Mouse (Mus musculus) intestine, embryonic 15.5 days (tissue): ENCODE measurements at regions not wholly inside any gene's neighbourhood (a gene's known extent, or its start where the extent isn't known, plus 50 kb on each side); places are given as distances from the start of the nearest gene placed in this dataset.

ENCODE experiments used
- ATAC-seq: fragments of 200-750 bp; cut with Nextera tagmentation; 2 replicates; pipeline ENCODE4 v1.8.0; 2017; ENCODE audit warnings: moderate TSS enrichment, moderate library complexity
- H3K27ac ChIP-seq: fragments of 300-500 bp; sonication (generic); 2 replicates; pipeline ENCODE4 v1.5.1; 2015; ENCODE audit warnings: mild to moderate bottlenecking, inconsistent platforms
- H3K27me3 ChIP-seq: fragments of 300-500 bp; sonication (generic); replicated peaks from 2 replicates; pipeline ENCODE4 v1.6.1; 2015; ENCODE audit warnings: inconsistent platforms
- H3K36me3 ChIP-seq: fragments of 300-500 bp; sonication (generic); 2 replicates; pipeline ENCODE4 v1.6.1; 2015; ENCODE audit warnings: inconsistent platforms
- H3K4me1 ChIP-seq: fragments of 300-500 bp; sonication (generic); replicated peaks from 2 replicates; pipeline ENCODE4 v1.6.1; 2015; ENCODE audit warnings: inconsistent platforms
- H3K4me2 ChIP-seq: fragments of 300-500 bp; sonication (generic); replicated peaks from 2 replicates; pipeline ENCODE4 v1.6.1; 2015; ENCODE audit warnings: mild to moderate bottlenecking, inconsistent platforms
- H3K4me3 ChIP-seq: fragments of 300-500 bp; sonication (generic); replicated peaks from 2 replicates; pipeline ENCODE4 v1.5.1; 2015; ENCODE audit warnings: inconsistent platforms
- H3K9ac ChIP-seq: fragments of 300-500 bp; sonication (generic); 2 replicates; pipeline ENCODE4 v1.6.1; 2015; ENCODE audit warnings: inconsistent platforms
- H3K9me3 ChIP-seq: fragments of 300-500 bp; sonication (generic); 2 replicates; pipeline ENCODE4 v1.6.1; 2016; ENCODE audit warnings: inconsistent platforms
- WGBS: fragments of 180-500 bp; shearing (Covaris S2); methylation state at CpG from one replicate; pipeline ENCODE4 v1.1.7; 2015; 5-methylcytosine and 5-hydroxymethylcytosine counted together

GRCm38 (mm10) chr13:44026321-44027255 is 242.0 kb downstream of the Cd83 start:
- no peak for ATAC-seq
- no peak overlapping the region for H3K9ac ChIP-seq

GRCm38 (mm10) chr13:44028081-44028480 is 243.5 kb downstream of the Cd83 start:
- no peaks in the 10 kb centered on the region for H3K27me3 ChIP-seq
- no peaks in the 10 kb centered on the region for H3K36me3 ChIP-seq
- H3K4me1 ChIP-seq = 0 out of 2 replicates have a peak, but pooled peaks cover 10% of the 10 kb centered on the region
- ATAC-seq = no peak
- H3K9ac ChIP-seq = no peak overlapping the region
- no peaks in the 10 kb centered on the region for H3K9me3 ChIP-seq
- no peak overlapping the region for H3K4me3 ChIP-seq
- WGBS = 94% methylated on average over 6 of the region's 6 CpGs
- no peak overlapping the region for H3K4me2 ChIP-seq
- no peak overlapping the region for H3K27ac ChIP-seq

More at GRCm38 (mm10) chr13:44026321-44027255, 242.0 kb downstream of the Cd83 start:
- Histone ChIP-seq H3K4me3 (no peak overlapping the region), H3K9me3 (no peaks in the 10 kb centered on the region), H3K4me2 (peak overlapping the region; percentile 12), H3K4me1 (0 out of 2 replicates have a peak, but pooled peaks cover 10% of the 10 kb centered on the region), H3K27me3 (no peaks in the 10 kb centered on the region), H3K36me3 (no peaks in the 10 kb centered on the region), H3K27ac (no peak overlapping the region)
- 49% methylated on average over 26 of the region's 26 CpGs for WGBS

GRCm38 (mm10) chr13:44030590-44030989 is 246.0 kb downstream of the Cd83 start:
- ATAC-seq = 0 out of 2 replicates have a peak, but pooled peaks have one; percentile 31

GRCm38 (mm10) chr13:44037774-44038294 is 253.3 kb downstream of the Cd83 start:
- Histone ChIP-seq H3K9me3 (no peaks in the 10 kb centered on the region), H3K4me2 (no peak overlapping the region), H3K27me3 (no peaks in the 10 kb centered on the region), H3K4me1 (no peaks in the 10 kb centered on the region), H3K9ac (no peak overlapping the region), H3K27ac (no peak overlapping the region), H3K36me3 (no peaks in the 10 kb centered on the region), H3K4me3 (no peak overlapping the region)
- WGBS = 81% methylated on average over 8 of the region's 8 CpGs
- ATAC-seq = no peak

More at GRCm38 (mm10) chr13:44030590-44030989, 246.0 kb downstream of the Cd83 start:
- Histone ChIP-seq H3K9me3 (no peaks in the 10 kb centered on the region), H3K27me3 (no peaks in the 10 kb centered on the region), H3K4me3 (no peak overlapping the region), H3K27ac (no peak overlapping the region), H3K4me2 (no peak overlapping the region), H3K9ac (no peak overlapping the region), H3K4me1 (0 out of 2 replicates have a peak, but pooled peaks cover 6% of the 10 kb centered on the region), H3K36me3 (no peaks in the 10 kb centered on the region)
- WGBS = 56% methylated on average over 5 of the region's 5 CpGs

DNA sequence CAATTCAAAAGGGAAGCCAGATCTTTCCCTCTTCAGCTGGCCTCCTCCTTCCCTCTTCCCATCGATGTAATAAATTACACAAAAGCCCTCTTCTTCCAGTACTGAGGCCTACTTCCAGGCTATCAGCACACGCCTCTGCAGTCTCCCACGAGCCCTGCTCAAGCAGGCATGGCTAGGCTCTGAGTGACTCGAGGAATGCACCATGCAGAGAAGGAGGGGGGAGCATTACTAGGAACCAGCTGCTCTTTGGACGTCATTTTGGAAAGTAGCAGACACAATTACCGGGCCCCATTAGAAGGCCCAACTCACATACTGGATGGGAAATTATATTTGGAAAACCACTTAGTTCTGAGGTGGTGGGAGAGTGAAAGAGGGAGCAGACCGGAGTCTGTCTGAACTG is 253.7 kb downstream of the Cd83 start:
- no peaks in the 10 kb centered on the region for H3K27me3 ChIP-seq
- no peak overlapping the region for H3K4me3 ChIP-seq
- H3K27ac ChIP-seq = no peak overlapping the region
- H3K36me3 ChIP-seq = no peaks in the 10 kb centered on the region
- 34% methylated on average over 7 of the region's 7 CpGs for WGBS
- H3K9ac ChIP-seq = no peak overlapping the region
- H3K9me3 ChIP-seq = no peaks in the 10 kb centered on the region
- ATAC-seq = no peak
- 0 out of 2 replicates have a peak, but pooled peaks cover 5% of the 10 kb centered on the region for H3K4me1 ChIP-seq
- no peak overlapping the region for H3K4me2 ChIP-seq

DNA sequence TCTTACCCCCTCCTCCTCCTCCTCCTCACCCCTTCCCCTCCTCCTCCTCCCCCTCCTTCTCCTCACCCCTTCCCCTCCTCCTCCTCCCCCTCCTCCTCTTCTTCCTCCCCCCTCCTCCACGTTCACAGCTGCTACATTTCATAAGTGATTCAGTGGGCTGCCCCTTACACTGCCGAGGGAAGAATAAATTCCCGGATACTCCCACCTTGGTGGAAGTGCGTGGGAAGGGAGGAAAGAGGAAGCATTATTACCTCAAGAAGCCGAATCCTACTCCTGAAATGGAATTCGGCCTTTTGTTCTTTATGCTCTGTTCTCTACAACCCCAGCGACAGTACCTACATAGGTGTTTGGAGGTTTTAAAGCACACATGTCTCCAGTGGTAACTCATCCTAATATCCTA is 256.1 kb downstream of the Cd83 start:
- 52% methylated on average over 7 of the region's 7 CpGs for WGBS
- no peak for ATAC-seq
- Histone ChIP-seq H3K27ac (no peak overlapping the region), H3K27me3 (no peaks in the 10 kb centered on the region; the same call in 1 of the 2 replicates), H3K4me2 (no peak overlapping the region), H3K4me3 (no peak overlapping the region), H3K9ac (no peak overlapping the region), H3K36me3 (no peaks in the 10 kb centered on the region), H3K4me1 (0 out of 2 replicates have a peak, but pooled peaks cover 5% of the 10 kb centered on the region), H3K9me3 (no peaks in the 10 kb centered on the region)

DNA sequence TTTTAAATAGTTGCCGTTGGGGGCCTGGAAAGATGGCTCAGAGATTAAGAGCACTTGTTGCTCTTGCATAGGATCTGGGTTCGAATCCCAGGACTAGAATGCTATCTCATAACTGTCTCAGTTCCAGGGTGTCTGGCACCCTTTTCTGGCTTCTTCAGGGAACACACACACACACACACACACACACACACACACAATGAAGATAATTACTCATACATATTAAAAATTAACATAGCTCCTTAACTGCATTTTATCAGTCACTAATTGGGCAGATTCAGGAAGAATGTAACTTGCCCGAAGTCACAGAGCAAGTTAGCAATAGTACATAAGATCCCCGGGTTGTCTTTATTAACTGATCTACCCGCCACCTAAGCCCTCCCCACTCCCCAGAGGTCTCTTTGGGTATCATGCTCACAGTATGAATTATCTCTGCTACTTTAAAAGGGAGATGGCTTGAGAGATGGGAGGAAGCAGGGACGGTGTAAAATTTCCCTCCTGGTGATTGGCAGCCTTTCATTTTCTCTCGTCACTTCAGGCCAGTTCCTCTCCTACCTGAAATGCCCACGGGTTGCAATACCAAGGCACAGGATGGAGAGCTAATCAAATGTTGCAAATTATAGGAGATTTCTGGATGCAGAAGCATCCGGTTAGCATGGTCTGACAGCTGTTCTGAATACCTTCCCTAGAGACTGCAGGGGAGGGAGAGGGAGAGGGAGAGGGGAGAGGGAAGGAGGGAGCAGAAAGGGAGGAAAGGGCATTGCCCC is 258.3 kb downstream of the Cd83 start:
- WGBS = 51% methylated on average over 9 of the region's 9 CpGs
- no peak for ATAC-seq

DNA sequence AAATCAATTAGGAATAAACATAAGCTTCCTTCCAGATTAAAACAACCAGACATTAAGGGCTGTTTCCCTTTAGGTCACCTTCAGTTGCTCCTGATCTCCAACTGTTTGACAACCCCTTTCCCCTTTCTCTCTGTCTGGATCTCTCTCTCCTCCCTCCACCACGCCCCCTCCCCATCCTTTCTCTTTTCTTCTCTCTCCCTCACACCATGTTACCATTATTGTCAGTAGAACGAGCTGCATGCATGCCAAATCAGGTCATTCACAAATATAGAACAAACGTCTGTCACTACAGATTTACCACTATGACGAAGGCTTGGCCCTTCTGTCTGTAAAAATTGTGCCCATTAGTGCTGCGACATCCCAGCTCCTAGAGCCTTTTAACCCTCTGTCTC is 258.9 kb downstream of the Cd83 start:
- Histone ChIP-seq H3K4me1 (0 out of 2 replicates have a peak, but pooled peaks cover 5% of the 10 kb centered on the region), H3K4me3 (no peak overlapping the region), H3K27me3 (no peaks in the 10 kb centered on the region; the same call in 1 of the 2 replicates), H3K9me3 (no peaks in the 10 kb centered on the region), H3K9ac (no peak overlapping the region), H3K36me3 (no peaks in the 10 kb centered on the region), H3K27ac (no peak overlapping the region), H3K4me2 (no peak overlapping the region)
- WGBS = 19% methylated on average over 5 of the region's 5 CpGs
- no peak for ATAC-seq

More for the DNA sequence above, 258.3 kb downstream of the Cd83 start:
- Histone ChIP-seq H3K4me3 (no peak overlapping the region), H3K4me2 (no peak overlapping the region), H3K9ac (no peak overlapping the region), H3K9me3 (no peaks in the 10 kb centered on the region), H3K27ac (no peak overlapping the region), H3K4me1 (0 out of 2 replicates have a peak, but pooled peaks cover 5% of the 10 kb centered on the region), H3K36me3 (no peaks in the 10 kb centered on the region), H3K27me3 (no peaks in the 10 kb centered on the region; the same call in 1 of the 2 replicates)

DNA sequence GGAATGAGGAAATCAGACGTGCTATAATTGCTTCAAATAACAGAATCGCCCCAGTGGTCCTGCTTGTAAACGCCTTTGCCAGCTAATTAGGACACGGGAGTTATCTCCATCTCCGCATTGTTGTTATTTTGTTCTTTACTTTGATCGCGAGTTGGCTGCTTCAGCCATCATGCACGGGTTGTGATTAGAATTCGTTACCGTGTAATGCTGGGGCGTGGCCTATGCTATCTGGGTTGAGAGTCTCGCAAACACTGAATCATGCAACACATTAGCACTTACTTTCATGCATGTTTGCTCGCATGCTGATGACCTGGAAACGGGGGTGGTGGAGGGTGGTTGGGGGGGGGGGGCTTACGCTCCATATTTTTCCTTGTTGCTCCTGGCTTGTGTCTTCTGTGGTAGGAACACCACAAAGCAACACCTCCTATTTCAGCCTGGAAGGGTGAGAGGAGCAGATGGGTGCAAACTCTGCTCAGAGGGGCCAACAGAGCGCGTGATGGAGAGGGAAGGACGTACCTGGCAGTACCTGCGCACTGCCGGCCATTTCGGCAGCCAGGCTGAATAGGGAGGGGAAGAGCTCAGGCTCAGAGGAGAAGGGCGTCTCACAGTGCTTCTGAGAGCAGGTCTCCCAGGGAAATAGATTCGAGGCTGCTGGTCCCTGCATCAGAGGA is 260.1 kb downstream of the Cd83 start:
- Histone ChIP-seq H3K27me3 (no peaks in the 10 kb centered on the region; the same call in 1 of the 2 replicates), H3K9me3 (no peaks in the 10 kb centered on the region), H3K4me2 (no peak overlapping the region), H3K4me3 (no peak overlapping the region), H3K36me3 (no peaks in the 10 kb centered on the region), H3K4me1 (0 out of 2 replicates have a peak, but pooled peaks cover 5% of the 10 kb centered on the region), H3K27ac (no peak overlapping the region), H3K9ac (no peak overlapping the region)
- WGBS = 77% methylated on average over 23 of the region's 23 CpGs
- ATAC-seq = no peak

GRCm38 (mm10) chr13:44046436-44046835 is 261.9 kb downstream of the Cd83 start:
- Histone ChIP-seq H3K9me3 (no peaks in the 10 kb centered on the region), H3K27me3 (no peaks in the 10 kb centered on the region; the same call in none of the 2 replicates), H3K4me2 (no peak overlapping the region), H3K36me3 (no peaks in the 10 kb centered on the region), H3K4me3 (no peak overlapping the region), H3K27ac (no peak overlapping the region), H3K4me1 (0 out of 2 replicates have a peak, but pooled peaks cover 5% of the 10 kb centered on the region), H3K9ac (no peak overlapping the region)
- ATAC-seq = 0 out of 2 replicates have a peak, but pooled peaks have one; percentile 15
- 24% methylated on average over 2 of the region's 2 CpGs for WGBS

- Histone ChIP-seq H3K9me3 (no peaks in the 10 kb centered on the region), H3K27me3 (no peaks in the 10 kb centered on the region; the same call in 1 of the 2 replicates), H3K4me2 (no peak overlapping the region), H3K4me1 (peaks cover 17% of the 10 kb centered on the region), H3K4me3 (no peak overlapping the region), H3K27ac (no peak overlapping the region), H3K9ac (no peak overlapping the region), H3K36me3 (no peaks in the 10 kb centered on the region)
- 65% methylated on average over 7 of the region's 7 CpGs for WGBS
- ATAC-seq = no peak
Observed at GRCm38 (mm10) chr13:44054157-44054556, 269.6 kb downstream of the Cd83 start.
